Mouse (Mus musculus) left cerebral cortex, adult 9 months (tissue): Measurements from ENCODE around the gene Enpp7.

ENCODE experiments used
- DNase-seq, 2 experiments: peaks; one replicate each; pipeline ENCODE4 v3.0.0; 2022; ENCODE audit warnings: low spot score in 2 of 2

Gene Enpp7

DNA sequence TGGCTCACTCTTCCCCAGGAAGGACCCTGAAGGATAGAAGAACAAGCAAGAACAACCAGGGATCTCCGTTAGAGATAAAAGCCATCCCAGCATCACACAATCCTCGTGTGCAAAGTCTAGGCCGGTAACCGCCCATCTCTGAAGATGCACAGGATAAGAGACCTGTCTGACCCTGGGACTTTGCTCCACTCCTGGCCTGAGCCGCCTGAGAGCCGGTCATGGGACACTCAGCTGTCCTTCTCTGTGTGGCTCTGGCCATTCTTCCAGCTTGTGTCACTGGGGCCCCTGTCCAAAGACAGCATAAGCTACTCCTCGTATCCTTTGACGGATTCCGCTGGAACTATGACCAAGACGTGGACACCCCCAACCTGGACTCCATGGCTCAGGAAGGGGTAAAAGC, at the start of gene Enpp7:
Gene Enpp7 (plus strand): TSS at position 190 of the 400 bp plus-strand sequence.
- no peak for DNase-seq

- DNase-seq = no peak
Observed at GRCm38 (mm10) chr11:118939731-118940130, 48.3 kb upstream of the Enpp7 start.

- peak in 1 of 2 experiments; percentile 80 for DNase-seq
Observed at GRCm38 (mm10) chr11:118940539-118940938, 47.4 kb upstream of the Enpp7 start.

DNA sequence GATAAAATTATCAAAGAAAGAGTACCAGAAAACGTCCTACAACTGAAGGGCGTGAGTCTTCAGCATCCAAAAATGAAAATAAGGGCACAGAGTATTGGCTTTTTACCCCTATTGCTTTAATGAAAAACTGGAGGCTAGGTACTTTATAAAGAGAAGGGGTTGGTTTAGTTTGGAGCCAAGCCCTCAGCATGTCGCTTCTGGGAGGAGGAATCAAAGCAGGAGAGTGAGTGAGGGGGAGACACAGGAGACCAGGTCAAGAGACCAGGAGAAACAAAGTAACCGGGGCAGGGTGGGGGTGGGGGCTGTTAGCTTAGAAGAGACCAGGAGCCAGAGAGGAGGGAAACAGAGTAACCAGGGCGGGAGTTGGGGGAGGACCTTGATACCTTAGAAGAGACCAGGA, 46.7 kb upstream of the Enpp7 start:
- DNase-seq = no peak

DNA sequence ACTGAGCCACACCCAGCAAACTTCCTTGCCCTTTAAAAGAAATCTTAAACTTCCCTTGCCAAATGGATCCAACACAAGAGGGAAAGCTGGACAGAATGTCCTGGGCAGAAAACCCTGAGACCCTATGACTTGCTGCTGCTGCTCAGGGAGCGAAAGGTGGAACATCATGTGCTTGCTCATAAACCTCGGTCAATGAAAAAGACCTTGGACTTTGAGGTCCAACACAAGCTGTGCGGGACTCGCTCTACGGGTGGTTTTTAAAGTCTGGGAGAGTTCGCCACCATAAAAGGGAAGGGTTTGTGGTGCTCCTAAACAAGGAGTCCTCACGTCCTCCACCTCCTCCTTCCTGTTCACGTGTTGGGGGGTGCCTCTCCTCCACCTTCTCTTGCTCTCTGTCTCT, 42.1 kb upstream of the Enpp7 start:
- DNase-seq = no peak

- DNase-seq = no peak
Observed at GRCm38 (mm10) chr11:118955016-118955415, 33.0 kb upstream of the Enpp7 start.

DNA sequence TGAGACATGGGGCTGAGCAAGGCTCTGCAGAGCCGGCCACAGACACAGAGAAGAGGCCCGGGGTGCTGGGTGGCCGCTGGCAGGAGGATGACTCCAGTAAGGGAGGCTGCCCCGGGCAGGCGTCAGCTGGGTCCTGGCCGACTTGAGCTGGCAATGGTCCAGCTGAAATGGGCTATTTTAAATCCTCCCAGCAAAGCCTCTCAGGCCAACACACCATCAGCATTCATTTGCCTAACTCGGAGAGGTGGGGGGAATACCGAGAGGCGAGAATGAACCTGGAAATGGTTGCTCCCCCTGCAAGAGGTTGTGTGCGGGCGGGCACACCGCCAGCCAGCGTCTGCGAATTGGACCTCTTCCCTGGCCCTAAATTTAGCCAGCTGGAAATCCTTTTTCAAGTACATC, 30.9 kb upstream of the Enpp7 start:
- peak; percentile 35 to 73 for DNase-seq

DNA sequence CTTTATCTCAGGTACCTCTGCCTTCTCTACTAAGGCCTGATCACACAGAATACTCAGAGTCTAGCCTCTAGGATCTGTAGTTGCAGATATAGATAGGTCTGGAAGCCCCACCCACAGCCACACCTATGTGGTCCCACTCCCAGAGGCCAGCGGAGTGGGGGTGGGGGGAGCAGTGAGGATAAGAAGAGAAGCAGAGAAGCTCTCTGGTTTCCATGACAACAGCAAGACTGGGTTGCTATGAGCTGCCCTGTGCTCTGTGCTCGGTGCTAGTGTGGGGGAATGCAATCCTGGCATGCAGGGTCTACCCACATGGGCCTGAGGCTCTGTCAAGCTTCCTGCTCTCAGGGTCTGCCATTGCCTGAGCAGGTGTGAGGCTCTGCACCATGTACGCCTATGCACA, 27.3 kb upstream of the Enpp7 start:
- DNase-seq = peak; percentile 52 to 55

GRCm38 (mm10) chr11:118962478-118962877, 25.5 kb upstream of the Enpp7 start:
- DNase-seq = no peak

- no peak for DNase-seq
Observed at GRCm38 (mm10) chr11:118963926-118964325, 24.1 kb upstream of the Enpp7 start.

GRCm38 (mm10) chr11:118965078-118965477, 22.9 kb upstream of the Enpp7 start:
- no peak for DNase-seq

DNA sequence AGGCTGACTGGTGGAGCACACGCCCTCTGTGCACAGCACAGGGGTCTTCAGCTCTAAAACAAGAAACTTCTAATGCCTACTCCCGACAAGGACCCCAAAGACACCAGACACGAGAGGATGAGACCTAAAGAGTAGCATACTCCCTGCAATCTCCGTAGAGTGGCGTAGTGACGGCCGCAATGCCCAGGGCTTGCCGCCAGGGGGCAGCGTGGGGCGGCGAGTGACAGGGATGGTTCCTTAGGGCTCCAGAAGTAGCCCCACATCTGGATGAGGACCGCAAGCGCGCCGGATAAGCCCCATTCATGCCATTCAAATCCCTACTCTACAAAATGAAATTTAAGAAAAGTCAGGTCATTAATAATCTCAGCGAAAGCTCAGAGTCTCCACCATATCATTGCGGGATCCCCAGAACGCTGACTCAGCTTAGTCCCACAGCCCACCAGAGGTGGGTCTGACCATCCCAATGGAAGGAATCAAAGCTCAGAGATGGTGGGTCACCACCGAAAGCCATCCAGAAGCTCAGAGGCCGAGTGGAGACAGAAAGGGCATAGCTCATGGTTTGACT, 16.4 kb upstream of the Enpp7 start:
- DNase-seq = no peak

DNA sequence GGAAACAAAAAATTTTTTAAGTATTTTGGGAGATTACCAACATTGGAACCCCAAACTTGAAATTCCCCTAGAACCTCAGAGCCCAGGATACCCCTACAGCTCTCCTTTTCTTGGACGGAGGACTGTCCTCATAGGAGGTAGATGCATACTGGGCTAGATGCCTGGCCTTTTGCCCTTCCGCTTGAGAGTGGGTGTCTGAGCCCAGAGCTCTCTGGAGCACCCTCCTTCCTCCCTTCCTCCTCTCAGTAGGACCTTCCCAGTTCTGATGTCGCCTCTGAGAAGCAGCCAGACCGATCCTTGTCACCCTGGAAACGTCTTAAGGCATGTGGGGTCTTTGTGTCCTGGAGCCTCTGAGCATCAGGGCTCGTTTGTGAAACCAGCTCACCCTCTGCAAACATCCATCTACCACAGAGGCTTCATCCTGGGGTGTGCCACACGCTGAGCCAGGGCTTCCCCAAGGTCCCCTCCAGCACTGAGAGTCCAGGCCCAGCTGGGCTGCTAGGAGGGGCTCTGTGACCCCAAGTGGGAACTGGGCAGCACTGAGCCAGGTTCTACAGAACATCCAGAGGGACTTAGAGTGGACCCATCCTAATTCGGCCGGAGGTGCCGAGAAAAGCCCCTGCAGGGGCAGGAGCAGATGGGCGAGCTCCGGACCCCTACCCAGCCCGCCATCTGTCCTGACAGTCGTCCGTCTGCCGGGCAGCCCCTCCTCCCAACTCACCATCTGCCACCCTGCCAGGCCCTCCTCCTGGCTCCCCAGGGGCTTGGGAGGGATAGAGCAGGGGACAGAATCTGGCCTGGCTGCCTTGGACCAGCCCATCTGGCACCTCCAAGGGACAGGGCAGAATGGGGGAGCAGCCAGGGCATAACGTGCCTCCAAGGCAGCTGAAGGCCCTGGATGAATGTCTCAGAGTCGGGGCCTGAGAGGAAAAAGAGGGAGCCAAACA, 15.3 kb upstream of the Enpp7 start:
- DNase-seq = no peak

GRCm38 (mm10) chr11:118974340-118974739, 13.6 kb upstream of the Enpp7 start:
- DNase-seq = no peak

DNA sequence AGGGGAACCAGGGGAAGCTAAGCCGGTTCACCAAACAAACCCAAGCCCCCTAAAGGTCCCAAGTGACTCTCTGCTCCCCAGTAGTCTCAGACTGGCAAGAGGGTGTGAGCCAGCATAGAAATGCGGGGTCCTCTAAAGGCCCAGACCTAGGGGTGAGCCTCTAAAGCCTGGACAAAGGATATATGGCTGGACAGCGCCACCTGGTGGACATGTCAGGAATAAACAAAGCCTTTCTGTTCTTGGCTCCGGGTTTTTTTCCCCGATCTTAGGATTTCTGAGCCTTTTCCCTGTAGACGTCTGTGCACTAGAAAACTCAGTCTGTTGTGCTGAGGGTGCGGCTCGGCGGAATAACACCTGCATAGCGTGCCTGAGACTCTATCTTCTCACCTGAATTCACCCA, 12.6 kb upstream of the Enpp7 start:
- DNase-seq = peak in 1 of 2 experiments; percentile 90

- DNase-seq = no peak
Observed at GRCm38 (mm10) chr11:118975917-118976316, 12.1 kb upstream of the Enpp7 start.

- DNase-seq = no peak
Observed at GRCm38 (mm10) chr11:118980388-118980787, 7.6 kb upstream of the Enpp7 start.

- no peak for DNase-seq
Observed at GRCm38 (mm10) chr11:118981012-118981776, 6.8 kb upstream of the Enpp7 start.

DNA sequence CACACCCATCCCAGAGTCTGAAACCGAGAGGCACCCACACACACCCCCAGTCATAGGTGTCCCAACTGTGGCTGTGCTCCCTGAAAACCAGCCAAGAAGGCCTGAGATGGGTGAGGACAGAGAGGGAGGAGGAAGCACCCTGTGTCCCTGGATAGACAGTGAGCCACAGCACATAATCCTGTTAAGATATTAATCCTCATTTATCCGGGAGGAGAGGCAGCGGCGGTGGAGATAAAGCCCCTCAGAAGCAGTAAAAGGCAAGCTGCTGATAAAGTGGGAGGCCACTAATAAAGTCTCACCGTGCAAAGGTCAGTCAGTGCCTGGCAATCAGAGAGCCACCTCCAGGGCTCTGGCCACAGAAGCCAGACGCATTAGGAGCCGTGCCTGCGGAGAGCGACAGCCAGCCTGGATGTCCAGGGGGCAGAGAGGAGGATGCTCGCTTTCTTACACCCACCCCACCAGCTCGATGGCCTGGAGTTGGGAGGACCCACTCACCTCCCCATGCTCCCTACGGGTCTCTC, 5.3 kb upstream of the Enpp7 start:
- no peak for DNase-seq

GRCm38 (mm10) chr11:118985571-118985970, 2.4 kb upstream of the Enpp7 start:
- no peak for DNase-seq

GRCm38 (mm10) chr11:118992781-118993180, 4.8 kb downstream of the Enpp7 start:
- DNase-seq = no peak

GRCm38 (mm10) chr11:118995448-118995847, 7.5 kb downstream of the Enpp7 start:
- no peak for DNase-seq
